Mouse (Mus musculus): ENCODE measurements around the gene Ptgir.

Ptgir gene

GRCm38 (mm10) chr7:16915461-16916340, 9.4 kb downstream of the Ptgir start:
- CTCF ChIA-PET = no interaction called here

- CTCF ChIA-PET = no interaction called here
Measured at GRCm38 (mm10) chr7:16916342-16917265, 10.3 kb downstream of the Ptgir start.

- CTCF ChIA-PET = no interaction called here
Measured at GRCm38 (mm10) chr7:16917447-16917846, 11.2 kb downstream of the Ptgir start.

GRCm38 (mm10) chr7:16918014-16918413, 11.7 kb downstream of the Ptgir start:
- CTCF ChIA-PET = no interaction called here

GRCm38 (mm10) chr7:16918670-16919069, 12.4 kb downstream of the Ptgir start:
- CTCF ChIA-PET = interaction anchor here (0.6 to 1.0 kb wide), 2 partner anchors 13 to 24 kb away, joined by 3 read pairs; no protein-coding TSS in a partner anchor

- CTCF ChIA-PET = interaction anchor here (0.6 to 1.0 kb wide), 3 partner anchors 7 to 25 kb away, joined by 3 to 10 read pairs (median 3); no protein-coding TSS in a partner anchor
Measured at GRCm38 (mm10) chr7:16919395-16920149, 13.3 kb downstream of the Ptgir start.

GRCm38 (mm10) chr7:16920150-16920579, 13.9 kb downstream of the Ptgir start:
- CTCF ChIA-PET = interaction anchor here (0.7 kb wide), 1 partner anchor 8 kb away, joined by 10 read pairs; no protein-coding TSS in a partner anchor

GRCm38 (mm10) chr7:16920818-16921791, 14.8 kb downstream of the Ptgir start:
- CTCF ChIA-PET = no interaction called here

- CTCF ChIA-PET = no interaction called here
Measured at GRCm38 (mm10) chr7:16921881-16922335, 15.6 kb downstream of the Ptgir start.

- CTCF ChIA-PET = no interaction called here
Measured at GRCm38 (mm10) chr7:16922360-16922973, 16.2 kb downstream of the Ptgir start.

- CTCF ChIA-PET = interaction anchor here (0.9 kb wide), 1 partner anchor 105 kb away, joined by 3 read pairs; no protein-coding TSS in a partner anchor
Measured at GRCm38 (mm10) chr7:16923283-16924036, 17.2 kb downstream of the Ptgir start.

- CTCF ChIA-PET = interaction anchor here (0.9 kb wide), 1 partner anchor 106 kb away, joined by 3 read pairs; no protein-coding TSS in a partner anchor
Measured at GRCm38 (mm10) chr7:16924037-16924834, 17.9 kb downstream of the Ptgir start, which contains the start of gene Calm3. Gene Calm3, minus strand, starts transcription at chr7:16924114.

- CTCF ChIA-PET = no interaction called here
Measured at GRCm38 (mm10) chr7:16928341-16928740, 22.1 kb downstream of the Ptgir start.

GRCm38 (mm10) chr7:16930850-16931249, 24.6 kb downstream of the Ptgir start:
- CTCF ChIA-PET = interaction anchor here (0.5 to 1.5 kb wide), 2 partner anchors 12 to 50 kb away, joined by 3 to 4 read pairs; no protein-coding TSS in a partner anchor

GRCm38 (mm10) chr7:16931968-16932627, 25.8 kb downstream of the Ptgir start:
- CTCF ChIA-PET = interaction anchor here (1.5 kb wide), 1 partner anchor 49 kb away, joined by 4 read pairs; no protein-coding TSS in a partner anchor

GRCm38 (mm10) chr7:16932704-16933577, 26.7 kb downstream of the Ptgir start:
- CTCF ChIA-PET = interaction anchor here (0.6 to 1.1 kb wide), 2 partner anchors 68 to 1315 kb away, joined by 3 to 4 read pairs; no protein-coding TSS in a partner anchor

All from spleen, embryonic (tissue).